24 mouse cellular contexts compared by ENCODE assay signal in genomic region chr1:63385116-63385515, GRCm38 (mm10).
DNase-seq lines count a peak whose midpoint lies in the region; ATAC-seq lines count a peak whose summit lies in the region.
"Had no signal": no experiment of that assay in that cellular context is flagged by ENCODE, and none has a peak within 500 bp of the region (broad histone marks: within the 10 kb centered on the region; RNA-seq: fewer than 3 reads in every experiment).

No protein-coding gene starts in this region.

- H3K4me2 ChIP-seq in neural tube, embryonic 15.5 days, result no peak overlapping the region
- H3K4me2 ChIP-seq in kidney, embryonic 14.5 days (replicated peaks; ENCODE audit: low read depth, low read length), result no peak overlapping the region
- H3K4me2 ChIP-seq: embryonic facial prominence, embryonic 13.5 days; forebrain, embryonic 12.5 days; forebrain, embryonic 15.5 days; heart, embryonic 11.5 days; hindbrain, embryonic 13.5 days had no signal

- WGBS in neural tube, embryonic 15.5 days, result 73% methylated on average over 2 of the region's 2 CpGs
- WGBS in embryonic facial prominence, embryonic 10.5 days, result 37% methylated on average over 2 of the region's 2 CpGs
- 49% methylated on average over 2 of the region's 2 CpGs for WGBS in limb, embryonic 10.5 days
- WGBS in kidney, embryonic 14.5 days, result 39% methylated on average over 2 of the region's 2 CpGs

- no peaks in the 10 kb centered on the region for H3K36me3 ChIP-seq in neural tube, embryonic 15.5 days
- H3K36me3 ChIP-seq in embryonic facial prominence, embryonic 10.5 days (replicated peaks), result no peaks in the 10 kb centered on the region
- no peaks in the 10 kb centered on the region for H3K36me3 ChIP-seq in limb, embryonic 10.5 days
- no peaks in the 10 kb centered on the region for H3K36me3 ChIP-seq in kidney, embryonic 14.5 days (ENCODE audit: control insufficient read depth, insufficient read depth, low read length)
- H3K36me3 ChIP-seq: embryonic facial prominence, embryonic 13.5 days; forebrain, embryonic 12.5 days; forebrain, embryonic 15.5 days; hindbrain, embryonic 13.5 days had no signal

- no peak for ATAC-seq in neural tube, embryonic 15.5 days (ENCODE audit: low FRiP score)
- no peak for ATAC-seq in kidney, embryonic 14.5 days (ENCODE audit: low FRiP score, low TSS enrichment)
- ATAC-seq: CD4-positive, CD25-positive, alpha-beta regulatory T cell, adult 4 months; forebrain, embryonic 15.5 days; hindbrain, postnatal 0 days; inflammation-experienced regulatory T-cells, adult 6 months; intestine, embryonic 16.5 days had no signal

- H3K9me3 ChIP-seq in neural tube, embryonic 15.5 days (replicated peaks), result no peaks in the 10 kb centered on the region
- no peaks in the 10 kb centered on the region for H3K9me3 ChIP-seq in embryonic facial prominence, embryonic 10.5 days
- no peaks in the 10 kb centered on the region for H3K9me3 ChIP-seq in limb, embryonic 10.5 days (replicated peaks)
- H3K9me3 ChIP-seq in kidney, embryonic 14.5 days (ENCODE audit: control insufficient read depth, low read length), result no peaks in the 10 kb centered on the region
- H3K9me3 ChIP-seq: embryonic facial prominence, embryonic 13.5 days; forebrain, embryonic 12.5 days; forebrain, embryonic 15.5 days; hindbrain, embryonic 13.5 days had no signal

- peak; percentile 29 for DNase-seq in neural tube, embryonic 10.5 days (ENCODE audit: extremely low spot score, low spot score)
- DNase-seq in embryonic facial prominence, embryonic 10.5 days (ENCODE audit: low spot score), result peak; percentile 50
- DNase-seq in limb, embryonic 10.5 days (ENCODE audit: low spot score), result no peak
- no peak for DNase-seq in cerebellum, adult 11 months
- DNase-seq: adrenal gland, adult 2 months; adrenal gland, postnatal 14 days; cerebellum, adult 11-12 months; cerebellum, adult 8-10 months; cerebellum, postnatal 10 days; cerebellum, postnatal 36 days; gastrocnemius, postnatal 10 days; heart, adult 11 months had no signal

- no peaks in the 10 kb centered on the region for H3K27me3 ChIP-seq in neural tube, embryonic 15.5 days (replicated peaks)
- no peaks in the 10 kb centered on the region for H3K27me3 ChIP-seq in embryonic facial prominence, embryonic 10.5 days (replicated peaks; ENCODE audit: low read depth, poor library complexity, severe bottlenecking)
- no peaks in the 10 kb centered on the region for H3K27me3 ChIP-seq in limb, embryonic 10.5 days (ENCODE audit: low read depth, poor library complexity, severe bottlenecking)
- no peaks in the 10 kb centered on the region for H3K27me3 ChIP-seq in kidney, embryonic 14.5 days (ENCODE audit: control insufficient read depth, insufficient read depth, low read length)
- H3K27me3 ChIP-seq: embryonic facial prominence, embryonic 13.5 days; forebrain, embryonic 12.5 days; forebrain, embryonic 15.5 days; hindbrain, embryonic 13.5 days had no signal

- H3K27ac ChIP-seq in neural tube, embryonic 15.5 days (replicated peaks), result no peak overlapping the region
- H3K27ac ChIP-seq in embryonic facial prominence, embryonic 10.5 days (replicated peaks), result peak overlapping the region; percentile 65; the same call in 1 of the 2 replicates
- peak overlapping the region; percentile 51; the same call in 1 of the 2 replicates for H3K27ac ChIP-seq in limb, embryonic 10.5 days
- no peak overlapping the region for H3K27ac ChIP-seq in kidney, embryonic 14.5 days (ENCODE audit: low read depth, low read length)
- H3K27ac ChIP-seq: embryonic facial prominence, embryonic 13.5 days; forebrain, embryonic 12.5 days; forebrain, embryonic 15.5 days; hindbrain, embryonic 13.5 days; hindbrain, postnatal 0 days had no signal

- H3K9ac ChIP-seq in neural tube, embryonic 15.5 days (replicated peaks), result no peak overlapping the region
- no peak overlapping the region for H3K9ac ChIP-seq in kidney, embryonic 14.5 days (ENCODE audit: low read depth, low read length)
- H3K9ac ChIP-seq: embryonic facial prominence, embryonic 13.5 days; forebrain, embryonic 12.5 days; forebrain, embryonic 15.5 days; hindbrain, embryonic 13.5 days had no signal

- no peak overlapping the region for H3K4me3 ChIP-seq in neural tube, embryonic 15.5 days (replicated peaks)
- no peak overlapping the region for H3K4me3 ChIP-seq in embryonic facial prominence, embryonic 10.5 days
- H3K4me3 ChIP-seq in limb, embryonic 10.5 days, result no peak overlapping the region
- no peak overlapping the region for H3K4me3 ChIP-seq in kidney, embryonic 14.5 days (ENCODE audit: low read length)
- H3K4me3 ChIP-seq: embryonic facial prominence, embryonic 13.5 days; erythroblast, embryonic 14.5 days; forebrain, embryonic 12.5 days; forebrain, embryonic 15.5 days; hindbrain, embryonic 13.5 days had no signal

- H3K4me1 ChIP-seq in neural tube, embryonic 15.5 days, result peaks cover 5% of the 10 kb centered on the region
- peaks cover 19% of the 10 kb centered on the region for H3K4me1 ChIP-seq in embryonic facial prominence, embryonic 10.5 days
- peaks cover 9% of the 10 kb centered on the region for H3K4me1 ChIP-seq in limb, embryonic 10.5 days
- no peaks in the 10 kb centered on the region for H3K4me1 ChIP-seq in kidney, embryonic 14.5 days (ENCODE audit: control insufficient read depth, insufficient read depth, low read length)

Comparison
In these comparisons a context has a peak if more than half of its experiments do, and no peak if none do; other contexts are left out.
1. DNase-seq: peak in neural tube, embryonic 10.5 days (single experiment) and embryonic facial prominence, embryonic 10.5 days (single experiment); none in limb, embryonic 10.5 days (single experiment) and cerebellum, adult 11 months (single experiment).
2. H3K27ac ChIP-seq: peak in embryonic facial prominence, embryonic 10.5 days (single experiment) and limb, embryonic 10.5 days (single experiment); none in neural tube, embryonic 15.5 days (single experiment) and kidney, embryonic 14.5 days (single experiment).